Mouse (Mus musculus) ES-E14 (cell line): ENCODE measurements around the gene Mipol1. TPM values are rescaled to one million over a fixed set of nuclear protein-coding genes. Genes with fewer than 3 reads are reported as not detected.

Experiments
- DNase-seq: peaks from one replicate; pipeline ENCODE4 v3.0.0-alpha.2; 2013; ENCODE audit warnings: low read depth, low spot score
- H3K27ac ChIP-seq: 2 replicates; pipeline ENCODE4 v1.5.1; 2012; ENCODE audit warnings: low read depth, mild to moderate bottlenecking, low read length, moderate library complexity, mixed read lengths; ENCODE audit not compliant: poor library complexity, insufficient read depth, severe bottlenecking
- H3K36me3 ChIP-seq: 2 replicates; pipeline ENCODE4 v1.6.1; 2012; ENCODE audit warnings: mild to moderate bottlenecking, low read length, moderate library complexity, mixed read lengths; ENCODE audit not compliant: control insufficient read depth, poor library complexity, insufficient read depth, severe bottlenecking
- H3K4me1 ChIP-seq, 2 experiments: fragments of 150-350 bp in 1 of 2; sonication (generic) in 1 of 2; 2 replicates each; pipeline ENCODE4 v1.6.1; 2012; ENCODE audit warnings: low read length in 2 of 2, mild to moderate bottlenecking in 1 of 2, mixed read lengths in 1 of 2; ENCODE audit not compliant: control insufficient read depth in 2 of 2, insufficient read depth in 2 of 2, poor library complexity in 1 of 2
- H3K4me3 ChIP-seq, 2 experiments: fragments of 150-350 bp in 1 of 2; sonication (generic) in 1 of 2; 2 replicates each; pipeline ENCODE4 v1.5.1; 2012; ENCODE audit warnings: low read length in 2 of 2, low read depth in 1 of 2, mild to moderate bottlenecking in 1 of 2, mixed read lengths in 1 of 2; ENCODE audit not compliant: insufficient read depth in 1 of 2, poor library complexity in 1 of 2, severe bottlenecking in 1 of 2
- H3K9ac ChIP-seq: 2 replicates; pipeline ENCODE4 v1.6.1; 2012; ENCODE audit warnings: low read depth, mild to moderate bottlenecking, low read length, mixed read lengths; ENCODE audit not compliant: poor library complexity, insufficient read depth, severe bottlenecking
- H3K9me3 ChIP-seq: fragments of 150-350 bp; sonication (generic); 2 replicates; pipeline ENCODE4 v1.6.1; 2012; ENCODE audit warnings: low read depth, mild to moderate bottlenecking, low read length; ENCODE audit not compliant: control insufficient read depth, insufficient read depth
- CHD2 ChIP-seq: IDR thresholded peaks from 2 replicates; pipeline ENCODE4 v1.6.1; 2014; ENCODE audit warnings: mild to moderate bottlenecking, low read depth, low read length, inconsistent platforms
- HCFC1 ChIP-seq: IDR thresholded peaks from 2 replicates; pipeline ENCODE4 v1.6.1; 2012; ENCODE audit warnings: low read length, inconsistent platforms, borderline replicate concordance; ENCODE audit not compliant: insufficient read depth
- MAFK ChIP-seq: IDR thresholded peaks from 2 replicates; pipeline ENCODE4 v1.6.1; 2014; ENCODE audit warnings: mild to moderate bottlenecking, low read depth, low read length, inconsistent platforms; ENCODE audit not compliant: insufficient read depth
- ZC3H11A ChIP-seq: IDR thresholded peaks from 2 replicates; pipeline ENCODE4 v1.6.1; 2012; ENCODE audit warnings: low read depth, mild to moderate bottlenecking, inconsistent platforms, low read length, borderline replicate concordance
- ZNF384 ChIP-seq: IDR thresholded peaks from 2 replicates; pipeline ENCODE4 v1.6.1; 2012; ENCODE audit warnings: low read depth, low read length, inconsistent platforms
- in situ Hi-C, 2 experiments: fragments of 600-800 bp; cut with MboI; formaldehyde crosslinking; loops; one replicate each; pipeline ENCODE4 v1.15.1; 2025; ENCODE audit warnings: low sequenced_read_pairs in 2 of 2, inconsistent platforms in 1 of 2; ENCODE audit not compliant: unreplicated experiment in 2 of 2
- total RNA-seq: library from RNA; depleted of rRNA; stranded (reverse); fragments of 300-350 nt; gene quantifications from 2 replicates; pipeline ENCODE4 v1.2.3, GENCODE M21; 2012

Gene Mipol1
- total RNA-seq, 1 experiment = 8.2 TPM

DNA sequence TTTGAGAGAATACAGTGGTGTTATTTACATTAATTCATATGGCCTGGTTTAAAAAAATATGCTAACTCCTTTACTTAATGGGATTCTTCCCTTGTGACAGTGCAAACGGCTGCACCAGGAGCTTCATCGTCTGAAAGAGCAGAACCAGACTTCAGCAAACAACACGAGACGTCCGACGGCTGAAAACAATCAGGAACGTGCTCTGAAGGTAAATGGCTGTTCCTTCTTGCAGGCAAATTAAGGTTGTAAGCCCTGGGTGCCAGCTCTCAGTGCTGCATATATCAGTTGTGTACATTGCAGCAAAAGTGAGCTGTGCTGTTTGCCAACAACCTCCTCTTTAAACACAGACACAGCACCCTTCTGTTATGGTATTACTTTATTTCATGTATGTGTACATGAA, 133.8 kb downstream of the Mipol1 start:
- Histone ChIP-seq H3K36me3 (no peaks in the 10 kb centered on the region), H3K4me3 (no peak overlapping the region), H3K4me1 (no peaks in the 10 kb centered on the region), H3K27ac (no peak overlapping the region), H3K9me3 (no peaks in the 10 kb centered on the region), H3K9ac (no peak overlapping the region)
- DNase-seq = no peak
- in situ Hi-C loops = no loop called here
- TF ChIP-seq MAFK (no peak), HCFC1 (no peak), CHD2 (no peak), ZNF384 (no peak), ZC3H11A (no peak)

- DNase-seq = no peak
- Histone ChIP-seq H3K4me3 (no peak overlapping the region), H3K36me3 (no peaks in the 10 kb centered on the region), H3K4me1 (no peaks in the 10 kb centered on the region), H3K9me3 (no peaks in the 10 kb centered on the region), H3K9ac (no peak overlapping the region), H3K27ac (no peak overlapping the region)
- TF ChIP-seq HCFC1 = no peak
- TF ChIP-seq ZNF384 = no peak
- TF ChIP-seq MAFK = no peak
- TF ChIP-seq ZC3H11A = no peak
- TF ChIP-seq CHD2 = no peak
- in situ Hi-C loops = no loop called here
Measured at GRCm38 (mm10) chr12:57371790-57372547, 141.7 kb downstream of the Mipol1 start.

DNA sequence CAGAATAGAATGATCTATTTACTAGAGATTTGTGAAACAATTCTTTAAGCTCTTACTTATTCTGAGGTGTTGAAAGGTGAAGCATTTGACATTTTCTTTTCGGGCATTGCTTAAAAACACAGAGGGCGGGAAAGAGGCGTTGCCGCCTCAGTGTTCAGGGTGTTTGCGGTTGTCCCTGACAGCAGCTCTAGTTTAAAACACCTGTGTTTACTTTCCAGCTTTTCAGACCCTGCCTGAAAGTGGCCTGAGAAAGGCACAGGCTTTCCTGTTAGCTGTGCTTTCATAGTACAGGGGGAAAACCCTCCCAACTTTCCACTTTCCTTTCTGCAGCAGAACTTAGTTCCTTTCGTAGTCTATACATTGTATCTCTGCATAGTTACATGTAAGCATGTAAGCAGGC, 152.6 kb downstream of the Mipol1 start:
- in situ Hi-C loops = no loop called here
- no peak for TF ChIP-seq CHD2
- no peak for TF ChIP-seq MAFK
- TF ChIP-seq HCFC1 = no peak
- TF ChIP-seq ZC3H11A = no peak
- no peak for TF ChIP-seq ZNF384

GRCm38 (mm10) chr12:57387588-57388292, 157.5 kb downstream of the Mipol1 start:
- H3K9ac ChIP-seq = no peak overlapping the region
- no peak for TF ChIP-seq ZC3H11A
- TF ChIP-seq HCFC1 = no peak
- no peaks in the 10 kb centered on the region for H3K36me3 ChIP-seq
- no peaks in the 10 kb centered on the region for H3K4me1 ChIP-seq
- H3K4me3 ChIP-seq = no peak overlapping the region
- H3K27ac ChIP-seq = no peak overlapping the region
- H3K9me3 ChIP-seq = no peaks in the 10 kb centered on the region
- DNase-seq = no peak
- in situ Hi-C loops = no loop called here

More for the DNA sequence above, 152.6 kb downstream of the Mipol1 start:
- no peaks in the 10 kb centered on the region for H3K9me3 ChIP-seq
- no peak overlapping the region for H3K27ac ChIP-seq
- H3K9ac ChIP-seq = no peak overlapping the region
- H3K36me3 ChIP-seq = no peaks in the 10 kb centered on the region
- H3K4me1 ChIP-seq = no peaks in the 10 kb centered on the region
- no peak overlapping the region for H3K4me3 ChIP-seq
- no peak for DNase-seq
